Comparison of ENCODE assay signal across 18 mouse cellular contexts in the genomic region with DNA sequence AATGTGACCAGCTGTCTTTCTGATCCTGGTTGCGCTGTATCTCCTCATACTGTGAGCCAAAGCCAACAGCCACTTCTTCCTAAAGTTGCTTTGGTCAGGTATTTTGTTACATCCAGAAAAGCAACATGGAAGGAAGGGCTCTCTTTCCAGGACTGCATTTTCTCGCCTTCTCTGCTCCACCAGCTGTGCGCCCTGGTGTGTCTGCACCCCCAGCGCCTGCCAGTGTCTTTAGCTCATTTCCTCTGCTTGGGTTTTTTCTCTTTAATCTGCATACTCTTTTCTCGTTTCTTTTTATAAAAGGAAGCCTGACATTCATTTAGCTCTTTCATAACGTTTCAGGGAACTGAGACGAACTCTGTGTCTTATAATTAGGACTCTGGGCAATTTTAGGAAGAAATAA.
DNase-seq lines count a peak whose midpoint lies in the region; ATAC-seq and TF ChIP-seq lines count a peak whose summit lies in the region.
"Had no signal": no experiment of that assay in that cellular context is flagged by ENCODE, and none has a peak within 500 bp of the region (broad histone marks: within the 10 kb centered on the region; RNA-seq: fewer than 3 reads in every experiment).

No protein-coding gene starts in this region.

- 39% methylated on average over 7 of the region's 7 CpGs for WGBS in forebrain, postnatal 0 days
- WGBS in forebrain, embryonic 13.5 days = 55% methylated on average over 7 of the region's 7 CpGs
- 18% methylated on average over 7 of the region's 7 CpGs for WGBS in thymus, adult 2 months

- no peak for TF ChIP-seq POLR2A in thymus, adult 2 months (IDR thresholded peaks at IDR 0.05; ENCODE audit: control insufficient read depth, extremely low read depth, insufficient read depth, low read length, poor library complexity)

- H3K4me2 ChIP-seq in forebrain, postnatal 0 days (ENCODE audit: low read depth) = no peak overlapping the region
- no peak overlapping the region for H3K4me2 ChIP-seq in forebrain, embryonic 13.5 days
- H3K4me2 ChIP-seq: hindbrain, embryonic 13.5 days; intestine, embryonic 15.5 days; kidney, embryonic 15.5 days; limb, embryonic 13.5 days; midbrain, embryonic 12.5 days had no signal

- no peak for TF ChIP-seq CTCF in forebrain, postnatal 0 days (IDR thresholded peaks at IDR 0.05; ENCODE audit: low read depth)
- TF ChIP-seq CTCF in thymus, adult 2 months (IDR thresholded peaks at IDR 0.05; ENCODE audit: borderline replicate concordance, control insufficient read depth, extremely low read depth, insufficient read depth, low read length, poor library complexity) = no peak

- no peaks in the 10 kb centered on the region for H3K4me1 ChIP-seq in forebrain, postnatal 0 days (ENCODE audit: insufficient read depth)
- H3K4me1 ChIP-seq in forebrain, embryonic 13.5 days = no peaks in the 10 kb centered on the region
- H3K4me1 ChIP-seq in thymus, adult 2 months (replicated peaks; ENCODE audit: control insufficient read depth, insufficient read depth, low read length) = peaks cover 23% of the 10 kb centered on the region
- H3K4me1 ChIP-seq: hindbrain, embryonic 13.5 days; intestine, embryonic 15.5 days; kidney, embryonic 15.5 days; limb, embryonic 13.5 days; midbrain, embryonic 12.5 days had no signal

- H3K36me3 ChIP-seq in forebrain, postnatal 0 days (ENCODE audit: insufficient read depth) = no peaks in the 10 kb centered on the region
- no peaks in the 10 kb centered on the region for H3K36me3 ChIP-seq in forebrain, embryonic 13.5 days (ENCODE audit: poor library complexity, severe bottlenecking)
- H3K36me3 ChIP-seq in thymus, adult 2 months (ENCODE audit: control insufficient read depth, insufficient read depth, low read length) = no peaks in the 10 kb centered on the region
- H3K36me3 ChIP-seq: hindbrain, embryonic 13.5 days; intestine, embryonic 15.5 days; kidney, embryonic 15.5 days; limb, embryonic 13.5 days; midbrain, embryonic 12.5 days had no signal

- no peaks in the 10 kb centered on the region for H3K9me3 ChIP-seq in forebrain, postnatal 0 days (ENCODE audit: low read length)
- H3K9me3 ChIP-seq in forebrain, embryonic 13.5 days (replicated peaks) = no peaks in the 10 kb centered on the region
- H3K9me3 ChIP-seq: hindbrain, embryonic 13.5 days; intestine, embryonic 15.5 days; kidney, embryonic 15.5 days; limb, embryonic 13.5 days; midbrain, embryonic 12.5 days had no signal

- no peak overlapping the region for H3K9ac ChIP-seq in forebrain, postnatal 0 days
- H3K9ac ChIP-seq in forebrain, embryonic 13.5 days = no peak overlapping the region
- H3K9ac ChIP-seq: hindbrain, embryonic 13.5 days; intestine, embryonic 15.5 days; kidney, embryonic 15.5 days; limb, embryonic 13.5 days; liver, postnatal 0 days; midbrain, embryonic 12.5 days had no signal

- peak; percentile 39 for DNase-seq in forebrain, postnatal 0 days
- peak; percentile 80 for DNase-seq in brain, adult 2 months (ENCODE audit: low read depth, low spot score)
- peak; percentile 46 to 52 for DNase-seq in left cerebral cortex, postnatal 10 days (ENCODE audit: extremely low spot score in 1 of 2, low spot score in 2 of 2)
- peak; percentile 39 for DNase-seq in thymus, adult 2 months
- DNase-seq in cerebellum, postnatal 10 days = no peak
- DNase-seq in spleen, adult 18-20 months = no peak
- DNase-seq in adrenal gland, postnatal 14 days = no peak
- DNase-seq: adrenal gland, postnatal 36 days; cerebellum, postnatal 36 days; heart, adult 18-20 months; liver, postnatal 0 days; lung, postnatal 36 days had no signal

- H3K27me3 ChIP-seq in forebrain, postnatal 0 days (ENCODE audit: insufficient read depth, low read length) = no peaks in the 10 kb centered on the region
- H3K27me3 ChIP-seq in forebrain, embryonic 13.5 days = no peaks in the 10 kb centered on the region
- H3K27me3 ChIP-seq in thymus, adult 2 months (ENCODE audit: control insufficient read depth, insufficient read depth, low read length) = no peaks in the 10 kb centered on the region
- H3K27me3 ChIP-seq: hindbrain, embryonic 13.5 days; intestine, embryonic 15.5 days; kidney, embryonic 15.5 days; limb, embryonic 13.5 days; midbrain, embryonic 12.5 days had no signal

- H3K27ac ChIP-seq in forebrain, postnatal 0 days (ENCODE audit: low read depth, low read length) = no peak overlapping the region
- H3K27ac ChIP-seq in forebrain, embryonic 13.5 days = no peak overlapping the region
- H3K27ac ChIP-seq in thymus, adult 2 months (ENCODE audit: control insufficient read depth, insufficient read depth, low read length) = peak overlapping the region; percentile 79
- H3K27ac ChIP-seq: hindbrain, embryonic 13.5 days; intestine, embryonic 15.5 days; kidney, embryonic 15.5 days; limb, embryonic 13.5 days; midbrain, embryonic 12.5 days had no signal

- intact Hi-C loops in left cerebral cortex, postnatal 10 days (cut with DNase I) = no loop called here

- H3K4me3 ChIP-seq in forebrain, postnatal 0 days (ENCODE audit: low read depth, low read length) = no peak overlapping the region
- no peak overlapping the region for H3K4me3 ChIP-seq in forebrain, embryonic 13.5 days
- H3K4me3 ChIP-seq in thymus, adult 2 months (ENCODE audit: control insufficient read depth, insufficient read depth, low read length) = no peak overlapping the region
- H3K4me3 ChIP-seq: hindbrain, embryonic 13.5 days; intestine, embryonic 15.5 days; kidney, embryonic 15.5 days; limb, embryonic 13.5 days; midbrain, embryonic 12.5 days had no signal

- peak; percentile 55 for ATAC-seq in forebrain, postnatal 0 days
- no peak for ATAC-seq in forebrain, embryonic 13.5 days
- ATAC-seq: intestine, embryonic 15.5 days; liver, postnatal 0 days had no signal

Comparison
In these comparisons a context has a peak if more than half of its experiments do, and no peak if none do; other contexts are left out.
1. DNase-seq: peak in forebrain, postnatal 0 days (single experiment), brain, adult 2 months (single experiment), left cerebral cortex, postnatal 10 days (2 of 2) and thymus, adult 2 months (single experiment); none in cerebellum, postnatal 10 days (0 of 2), spleen, adult 18-20 months (0 of 2) and adrenal gland, postnatal 14 days (single experiment).